Mouse (Mus musculus): ENCODE data around the gene Tgtp2. TPM values are rescaled to one million over a fixed set of nuclear protein-coding genes. Genes with fewer than 3 reads are reported as not detected.
"Not testable (repeated sequence)": the region's sequence is repeated elsewhere in the genome, so short reads cannot be mapped to it uniquely, and the experiment has no call there.

Gene Tgtp2
- polyA plus RNA-seq, 1 experiment from 2014 or later: 0.06 TPM

- Histone ChIP-seq H3K9ac (ENCODE audit: low read length) (no peak overlapping the region), H3K4me3 (ENCODE audit: low read depth, low read length) (no peak overlapping the region), H3K9me3 (replicated peaks; ENCODE audit: control insufficient read depth, low read length) (no peaks in the 10 kb centered on the region), H3K4me2 (ENCODE audit: low read length) (no peak overlapping the region), H3K36me3 (ENCODE audit: control insufficient read depth, insufficient read depth, low read length) (no peaks in the 10 kb centered on the region), H3K4me1 (ENCODE audit: control insufficient read depth, insufficient read depth, low read length) (no peaks in the 10 kb centered on the region), H3K27me3 (replicated peaks; ENCODE audit: control insufficient read depth, insufficient read depth, low read length) (no peaks in the 10 kb centered on the region), H3K27ac (ENCODE audit: low read depth, low read length) (no peak overlapping the region)
- ATAC-seq (no peak), DNase-seq (ENCODE audit: low spot score) (no peak)
- 66% methylated on average over 1 of the region's 1 CpGs for WGBS
Observed at GRCm38 (mm10) chr11:49080636-49081035, 16.6 kb upstream of the Tgtp2 start.

- H3K9ac ChIP-seq (ENCODE audit: low read length): no peak overlapping the region
Observed at GRCm38 (mm10) chr11:49078719-49079118, 14.7 kb upstream of the Tgtp2 start.

DNA sequence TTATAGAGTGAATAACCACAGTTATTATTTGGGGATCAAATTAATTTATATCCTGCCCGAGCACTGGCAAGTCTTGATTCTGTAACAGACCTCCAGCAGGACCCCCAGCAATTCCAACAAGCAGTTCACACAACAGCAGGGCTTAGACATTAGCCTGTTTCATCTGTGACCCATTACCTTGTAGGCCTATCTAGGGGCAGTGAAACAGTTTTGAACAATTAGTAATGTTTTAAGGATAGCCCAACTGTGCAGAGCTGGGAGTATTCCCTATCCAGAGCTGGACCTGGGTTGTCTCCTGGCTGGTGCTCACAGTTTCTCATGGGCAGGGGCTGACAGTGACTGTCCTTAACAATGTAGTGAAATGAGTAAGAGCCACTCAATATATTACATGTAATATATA is 13.0 kb upstream of the Tgtp2 start:
- Histone ChIP-seq H3K36me3 (ENCODE audit: control insufficient read depth, insufficient read depth, low read length) (no peaks in the 10 kb centered on the region), H3K27me3 (replicated peaks; ENCODE audit: control insufficient read depth, insufficient read depth, low read length) (no peaks in the 10 kb centered on the region), H3K9me3 (replicated peaks; ENCODE audit: control insufficient read depth, low read length) (no peaks in the 10 kb centered on the region), H3K4me2 (ENCODE audit: low read length) (no peak overlapping the region), H3K27ac (ENCODE audit: low read depth, low read length) (no peak overlapping the region), H3K9ac (ENCODE audit: low read length) (no peak overlapping the region), H3K4me3 (ENCODE audit: low read depth, low read length) (no peak overlapping the region), H3K4me1 (ENCODE audit: control insufficient read depth, insufficient read depth, low read length) (no peaks in the 10 kb centered on the region)
- DNase-seq (ENCODE audit: low spot score): no peak
- 56% methylated on average over 1 of the region's 1 CpGs for WGBS
- ATAC-seq: no peak

More at GRCm38 (mm10) chr11:49078719-49079118, 14.7 kb upstream of the Tgtp2 start:
- no peak overlapping the region for H3K4me2 ChIP-seq (ENCODE audit: low read length)
- no peak overlapping the region for H3K27ac ChIP-seq (ENCODE audit: low read depth, low read length)
- no peaks in the 10 kb centered on the region for H3K4me1 ChIP-seq (ENCODE audit: control insufficient read depth, insufficient read depth, low read length)
- DNase-seq (ENCODE audit: low spot score) (no peak), ATAC-seq (no peak)
- H3K9me3 ChIP-seq (replicated peaks; ENCODE audit: control insufficient read depth, low read length): no peaks in the 10 kb centered on the region
- no peaks in the 10 kb centered on the region for H3K27me3 ChIP-seq (replicated peaks; ENCODE audit: control insufficient read depth, insufficient read depth, low read length)
- H3K36me3 ChIP-seq (ENCODE audit: control insufficient read depth, insufficient read depth, low read length): no peaks in the 10 kb centered on the region
- 88% methylated on average over 3 of the region's 3 CpGs for WGBS
- H3K4me3 ChIP-seq (ENCODE audit: low read depth, low read length): no peak overlapping the region

DNA sequence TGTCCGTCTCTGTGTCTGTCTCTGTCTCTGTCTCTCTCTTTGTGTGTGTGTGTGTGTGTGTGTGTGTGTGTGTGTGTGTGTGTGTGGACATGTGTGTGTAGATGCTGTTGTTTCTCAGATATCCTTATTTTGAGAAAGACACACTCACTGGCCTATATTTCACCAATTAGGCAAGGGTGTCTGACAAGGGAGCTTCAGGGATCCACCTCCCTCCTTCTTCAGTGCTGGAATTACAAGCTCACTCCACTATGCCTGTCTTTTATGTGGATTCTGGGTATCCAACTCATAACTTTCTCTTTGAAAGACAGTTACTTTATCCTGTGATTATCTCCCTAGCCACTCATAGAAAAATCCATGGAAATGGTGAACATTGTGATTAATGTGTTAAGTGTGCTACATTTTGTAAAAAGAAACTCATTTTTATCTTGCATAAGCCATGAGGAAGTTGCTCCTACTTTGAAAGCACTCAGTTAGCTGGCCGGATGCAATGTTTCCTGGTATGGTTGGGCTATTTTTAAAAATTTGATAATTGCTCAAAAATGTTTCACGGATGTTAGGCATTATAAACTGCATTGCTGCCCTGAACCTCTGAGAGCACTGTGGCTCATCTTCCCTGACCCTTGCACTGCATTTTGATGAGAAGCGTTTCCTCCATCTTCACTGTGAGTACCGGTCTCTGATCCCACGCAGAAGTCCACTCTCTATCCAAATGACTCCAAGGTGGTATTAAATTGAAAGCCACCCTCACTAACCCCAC is 12.2 kb upstream of the Tgtp2 start, which contains the start of gene Ifi47:
Ifi47 (plus strand) TSS at position 587 of the 757 bp plus-strand sequence.
- DNase-seq (ENCODE audit: low spot score): not testable (repeated sequence)

DNA sequence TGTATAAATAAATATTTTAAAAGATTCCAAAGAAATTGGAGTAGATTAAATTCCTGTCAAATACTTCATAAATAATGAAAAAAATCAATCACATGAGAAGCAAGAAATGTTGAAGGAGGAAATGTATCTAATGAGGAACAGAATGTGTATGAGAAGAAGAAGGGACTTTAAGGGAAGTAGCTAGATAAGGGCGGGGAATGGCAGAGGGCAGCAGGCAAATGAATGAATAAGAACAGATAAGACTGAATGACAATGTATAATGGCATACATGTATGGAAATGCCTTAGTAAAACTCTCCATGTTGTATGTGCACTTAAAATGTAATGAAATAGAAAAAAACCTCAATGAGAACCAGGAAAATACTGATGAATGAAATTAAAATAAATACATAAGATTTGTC is 4.4 kb upstream of the Tgtp2 start:
- H3K36me3 ChIP-seq (ENCODE audit: control insufficient read depth, insufficient read depth, low read length): no peaks in the 10 kb centered on the region
- 85% methylated on average over 1 of the region's 1 CpGs for WGBS
- no peak overlapping the region for H3K4me2 ChIP-seq (ENCODE audit: low read length)
- no peaks in the 10 kb centered on the region for H3K27me3 ChIP-seq (replicated peaks; ENCODE audit: control insufficient read depth, insufficient read depth, low read length)
- no peaks in the 10 kb centered on the region for H3K9me3 ChIP-seq (replicated peaks; ENCODE audit: control insufficient read depth, low read length)
- H3K27ac ChIP-seq (ENCODE audit: low read depth, low read length): no peak overlapping the region
- no peaks in the 10 kb centered on the region for H3K4me1 ChIP-seq (ENCODE audit: control insufficient read depth, insufficient read depth, low read length)
- ATAC-seq (no peak), DNase-seq (ENCODE audit: low spot score) (no peak)
- no peak overlapping the region for H3K4me3 ChIP-seq (ENCODE audit: low read depth, low read length)
- no peak overlapping the region for H3K9ac ChIP-seq (ENCODE audit: low read length)

More for the DNA sequence above, 12.2 kb upstream of the Tgtp2 start, which contains the start of gene Ifi47:
- H3K4me2 ChIP-seq (ENCODE audit: low read length); H3K4me1 ChIP-seq (ENCODE audit: control insufficient read depth, insufficient read depth, low read length); H3K4me3 ChIP-seq (ENCODE audit: low read depth, low read length); H3K27me3 ChIP-seq (replicated peaks; ENCODE audit: control insufficient read depth, insufficient read depth, low read length); H3K27ac ChIP-seq (ENCODE audit: low read depth, low read length); H3K36me3 ChIP-seq (ENCODE audit: control insufficient read depth, insufficient read depth, low read length); H3K9me3 ChIP-seq (replicated peaks; ENCODE audit: control insufficient read depth, low read length); ATAC-seq; H3K9ac ChIP-seq (ENCODE audit: low read length): not testable (repeated sequence)
- WGBS: 89% methylated on average over 6 of the region's 6 CpGs

DNA sequence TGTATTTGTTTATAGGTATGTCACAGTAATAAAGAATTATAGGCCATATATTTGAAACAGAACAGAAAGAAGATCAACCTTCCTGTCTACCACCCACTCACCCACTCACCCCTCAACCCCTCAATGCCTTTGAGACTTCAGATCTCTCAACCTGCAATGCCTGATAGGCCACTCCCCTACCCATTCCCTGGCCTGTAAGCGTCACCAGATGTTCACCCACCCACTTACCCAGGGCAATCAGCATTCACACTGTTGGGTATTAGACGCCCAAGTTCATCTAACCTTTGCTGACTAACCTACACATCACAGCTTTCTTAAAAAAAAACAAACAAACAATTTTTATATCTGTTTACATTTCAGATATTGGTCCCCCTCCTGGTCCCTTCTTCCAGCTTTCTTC is 2.1 kb downstream of the Tgtp2 start:
- ATAC-seq; DNase-seq (ENCODE audit: low spot score); H3K4me2 ChIP-seq (ENCODE audit: low read length); H3K4me1 ChIP-seq (ENCODE audit: control insufficient read depth, insufficient read depth, low read length); H3K27me3 ChIP-seq (replicated peaks; ENCODE audit: control insufficient read depth, insufficient read depth, low read length); H3K4me3 ChIP-seq (ENCODE audit: low read depth, low read length); H3K36me3 ChIP-seq (ENCODE audit: control insufficient read depth, insufficient read depth, low read length); H3K9me3 ChIP-seq (replicated peaks; ENCODE audit: control insufficient read depth, low read length); H3K9ac ChIP-seq (ENCODE audit: low read length); H3K27ac ChIP-seq (ENCODE audit: low read depth, low read length): not testable (repeated sequence)
- 58% methylated on average over 2 of the region's 2 CpGs for WGBS

DNA sequence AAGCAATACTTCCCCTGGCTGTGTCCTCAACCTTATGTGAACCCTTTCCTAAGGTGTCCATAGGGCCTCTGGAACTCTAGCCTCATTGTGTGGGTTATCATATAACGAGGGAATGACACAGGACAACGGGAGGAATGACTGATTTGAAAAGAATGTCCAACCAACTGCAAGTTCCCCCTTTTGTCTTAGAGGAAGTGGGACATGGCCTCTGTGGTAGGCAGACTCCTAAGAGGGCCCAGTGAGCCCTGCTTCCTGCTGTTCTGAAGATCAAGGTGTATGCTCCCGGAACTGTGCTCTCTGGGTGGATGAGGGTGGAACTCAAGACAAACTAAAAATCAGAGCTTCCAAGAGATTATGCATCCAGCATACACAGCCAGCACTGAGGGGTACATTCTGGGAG is 3.9 kb downstream of the Tgtp2 start:
- DNase-seq (ENCODE audit: low spot score); H3K36me3 ChIP-seq (ENCODE audit: control insufficient read depth, insufficient read depth, low read length); ATAC-seq; H3K4me2 ChIP-seq (ENCODE audit: low read length); H3K9me3 ChIP-seq (replicated peaks; ENCODE audit: control insufficient read depth, low read length); H3K4me1 ChIP-seq (ENCODE audit: control insufficient read depth, insufficient read depth, low read length); H3K27me3 ChIP-seq (replicated peaks; ENCODE audit: control insufficient read depth, insufficient read depth, low read length); H3K27ac ChIP-seq (ENCODE audit: low read depth, low read length); H3K9ac ChIP-seq (ENCODE audit: low read length); H3K4me3 ChIP-seq (ENCODE audit: low read depth, low read length): not testable (repeated sequence)
- 73% methylated on average over 2 of the region's 3 CpGs for WGBS

DNA sequence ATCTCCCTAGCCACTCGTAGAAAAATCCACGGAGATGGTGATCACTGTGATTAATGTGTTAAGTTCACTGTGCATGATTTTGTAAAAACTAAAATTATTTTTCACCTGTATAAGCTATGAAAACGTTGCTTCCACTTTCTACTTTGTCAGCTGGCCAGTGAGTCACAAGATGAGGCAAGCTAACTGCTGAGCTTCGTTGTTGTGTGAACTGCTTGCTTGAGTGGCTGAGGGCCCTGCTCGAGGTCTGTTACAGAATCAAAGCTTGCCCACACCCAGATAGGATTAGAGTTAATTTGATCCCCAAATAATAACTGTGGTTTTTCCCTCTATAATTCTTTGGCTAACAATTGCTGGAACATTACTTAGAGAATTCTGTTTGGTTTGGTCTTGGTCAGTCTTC is 12.1 kb downstream of the Tgtp2 start:
- DNase-seq (ENCODE audit: low spot score); H3K9me3 ChIP-seq (replicated peaks; ENCODE audit: control insufficient read depth, low read length); ATAC-seq; H3K36me3 ChIP-seq (ENCODE audit: control insufficient read depth, insufficient read depth, low read length); H3K27me3 ChIP-seq (replicated peaks; ENCODE audit: control insufficient read depth, insufficient read depth, low read length); H3K4me3 ChIP-seq (ENCODE audit: low read depth, low read length); H3K4me2 ChIP-seq (ENCODE audit: low read length); H3K9ac ChIP-seq (ENCODE audit: low read length); H3K27ac ChIP-seq (ENCODE audit: low read depth, low read length); H3K4me1 ChIP-seq (ENCODE audit: control insufficient read depth, insufficient read depth, low read length): not testable (repeated sequence)
- WGBS: no CpG with 5 or more reads among the region's 5 CpGs

DNA sequence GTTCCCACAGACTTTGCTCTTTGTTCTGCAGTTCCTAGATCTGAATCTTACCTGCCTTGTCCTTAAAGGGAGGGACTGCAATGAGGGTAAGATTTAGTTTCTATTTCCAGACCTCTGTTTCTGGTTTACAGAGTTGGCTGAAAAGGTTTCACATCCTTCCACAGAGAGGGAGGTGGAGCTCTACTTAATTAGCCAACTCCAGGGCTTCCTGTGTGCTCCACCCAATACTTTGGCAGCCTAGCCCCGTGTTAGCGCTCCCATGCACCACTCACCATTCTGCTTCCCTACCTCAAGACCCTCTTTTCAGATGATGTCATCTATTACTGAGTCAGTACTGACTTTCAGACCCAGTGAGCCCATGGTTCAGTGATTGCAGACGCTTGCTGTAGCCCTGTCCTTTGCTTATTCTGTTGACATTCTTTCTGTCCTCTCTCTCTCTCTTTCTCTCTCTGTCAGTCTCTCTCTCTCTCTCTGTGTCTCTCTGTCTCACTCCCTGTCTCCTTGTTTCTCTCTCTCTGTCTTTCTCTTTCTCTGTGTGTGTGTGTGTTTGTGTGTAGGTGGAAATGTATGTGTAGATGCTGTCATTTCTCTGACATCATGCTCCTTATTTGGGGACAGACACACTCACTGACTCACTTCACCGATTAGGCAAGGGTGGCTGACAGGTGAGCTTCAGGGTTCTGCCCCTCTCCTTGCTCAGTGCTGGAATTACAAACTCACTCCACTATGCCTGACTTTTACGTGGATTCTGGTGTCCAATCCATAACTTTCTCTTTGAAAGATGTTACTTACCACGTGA is 12.7 kb downstream of the Tgtp2 start, which contains the start of gene 9930111J21Rik2:
9930111J21Rik2 (minus strand) TSS at position 150 of the 799 bp plus-strand sequence.
- ATAC-seq; H3K27ac ChIP-seq (ENCODE audit: low read depth, low read length); H3K4me2 ChIP-seq (ENCODE audit: low read length); H3K27me3 ChIP-seq (replicated peaks; ENCODE audit: control insufficient read depth, insufficient read depth, low read length); H3K4me3 ChIP-seq (ENCODE audit: low read depth, low read length); H3K36me3 ChIP-seq (ENCODE audit: control insufficient read depth, insufficient read depth, low read length); H3K9me3 ChIP-seq (replicated peaks; ENCODE audit: control insufficient read depth, low read length); H3K4me1 ChIP-seq (ENCODE audit: control insufficient read depth, insufficient read depth, low read length); DNase-seq (ENCODE audit: low spot score); H3K9ac ChIP-seq (ENCODE audit: low read length): not testable (repeated sequence)
- 100% methylated on average over 1 of the region's 6 CpGs for WGBS

Measured in forebrain, embryonic 14.5 days (tissue).